Mouse (Mus musculus): Measurements from ENCODE around the gene Notch3.

Notch3 gene

DNA sequence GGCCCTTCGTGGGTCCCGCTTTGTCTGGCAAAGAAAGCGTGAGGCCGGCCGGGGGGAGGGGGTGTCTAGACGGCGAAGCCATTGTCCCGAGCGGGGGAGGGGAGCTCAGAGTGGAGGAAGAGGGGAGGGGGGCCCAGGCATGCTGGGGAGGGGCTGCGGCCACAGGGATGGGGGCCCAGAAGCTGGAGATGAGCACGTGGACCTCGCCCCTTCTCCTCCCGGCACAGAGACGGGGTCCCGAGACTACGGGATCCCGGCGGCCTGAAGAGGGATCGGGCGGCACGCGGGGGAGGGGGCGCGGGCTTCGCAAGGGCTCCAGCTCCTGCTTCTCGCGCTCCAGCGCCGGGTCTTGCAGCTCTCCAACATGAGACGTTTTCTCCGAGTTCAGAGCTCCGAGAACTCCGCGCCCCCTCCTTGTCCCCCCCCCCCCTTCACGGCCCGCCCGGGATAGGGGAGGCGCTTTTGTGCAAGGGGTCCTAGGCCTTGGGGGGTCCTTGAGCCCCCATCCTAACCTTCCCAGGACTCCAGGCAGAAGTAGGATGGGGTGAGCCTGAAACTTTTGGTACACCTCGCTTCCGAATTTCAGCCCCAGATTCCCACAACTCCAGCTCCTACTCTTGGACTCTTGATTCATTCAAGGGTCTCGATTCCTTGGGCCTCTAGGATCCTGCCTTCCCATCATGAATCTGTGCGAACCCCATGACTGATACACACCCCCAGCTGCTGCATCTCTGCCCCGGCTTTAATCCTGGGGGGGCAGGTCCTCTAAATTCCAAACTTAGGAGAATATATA lies 653 bp downstream of the Notch3 start:
- DNase-seq (ENCODE audit: low read depth, low spot score), result no peak

- no peak for DNase-seq (ENCODE audit: low read depth, low spot score)
These were observed 1.3 kb downstream of the Notch3 start for GRCm38 (mm10) chr17:32165266-32165802.

DNA sequence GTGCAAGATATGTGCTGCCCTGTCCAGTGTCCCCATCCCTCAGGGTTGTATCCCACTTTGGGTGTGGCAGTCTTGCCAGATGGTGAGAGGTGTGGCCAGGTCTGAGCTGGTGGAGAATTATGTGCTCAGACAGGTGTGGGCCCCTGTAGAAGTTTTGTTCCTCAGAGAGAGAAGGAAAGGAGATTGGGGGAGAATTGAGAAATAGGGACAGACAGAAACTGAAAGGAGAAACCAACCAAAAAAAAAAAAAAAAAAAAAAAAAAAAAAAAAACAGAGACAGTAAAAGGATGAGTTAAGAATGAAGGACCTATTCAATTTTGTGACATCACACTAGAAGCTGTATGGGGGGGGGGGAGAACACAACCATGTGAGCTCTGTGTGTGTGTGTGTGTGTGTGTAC lies 1.9 kb downstream of the Notch3 start:
- no peak for DNase-seq (ENCODE audit: low read depth, low spot score)

- DNase-seq (ENCODE audit: low read depth, low spot score), result no peak
These were observed 2.6 kb downstream of the Notch3 start for GRCm38 (mm10) chr17:32163910-32164650.

DNA sequence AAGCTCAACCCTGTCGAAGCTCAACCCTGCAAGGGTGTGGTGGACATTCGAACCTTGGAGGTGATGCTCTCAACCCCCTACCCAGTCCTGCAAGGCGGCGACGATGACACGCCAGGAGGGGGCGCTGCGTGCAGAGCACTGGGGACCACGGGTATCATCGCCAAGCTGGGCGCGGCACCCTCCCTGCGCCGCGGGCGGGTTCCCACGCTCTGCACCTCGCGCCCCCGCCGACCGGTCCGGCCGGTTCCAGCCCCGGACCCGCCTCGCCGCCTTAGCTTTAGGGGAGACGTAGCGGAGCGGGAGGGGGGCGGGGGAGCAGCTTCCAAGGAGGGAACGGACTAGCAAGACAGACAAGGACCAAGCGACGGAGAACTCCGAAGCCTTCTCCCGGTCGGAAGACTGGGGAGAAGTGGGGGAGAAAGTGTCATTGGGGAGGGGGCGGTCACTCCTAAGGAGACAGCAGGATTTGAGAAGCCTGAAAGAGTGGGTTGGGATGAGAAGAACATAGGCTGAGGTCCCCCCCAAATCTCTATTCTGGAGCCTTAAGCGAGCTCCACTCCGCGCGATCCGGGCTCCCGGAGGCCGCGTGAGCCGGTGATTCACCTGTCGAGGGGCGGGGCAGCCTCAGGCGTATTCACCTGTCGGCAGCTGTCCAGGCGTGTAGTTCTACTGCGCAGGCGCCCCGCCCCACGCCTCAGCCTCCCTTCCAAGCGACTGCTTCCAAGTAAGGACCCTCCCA lies 4.4 kb downstream of the Notch3 start:
- DNase-seq (ENCODE audit: low read depth, low spot score), result no peak

DNA sequence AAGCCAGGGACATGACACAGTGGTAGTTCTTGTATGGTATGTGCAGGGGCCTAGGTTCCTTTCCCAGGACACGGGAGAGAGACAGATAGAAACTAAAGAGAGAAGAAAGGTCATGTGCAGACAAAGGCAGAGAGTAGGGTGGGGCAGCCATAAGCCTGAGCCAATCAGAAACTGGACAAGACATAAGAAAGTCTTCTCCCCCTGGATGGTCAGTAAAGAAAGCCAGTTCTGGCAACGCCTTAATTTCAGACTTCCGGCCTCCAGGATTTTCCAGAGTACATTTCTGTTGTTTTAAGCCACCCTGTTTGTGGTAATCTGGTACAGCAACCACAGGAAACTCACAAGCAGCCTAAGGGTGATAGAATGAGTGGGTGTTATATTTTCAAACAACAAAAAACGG lies 5.8 kb downstream of the Notch3 start:
- no peak for DNase-seq (ENCODE audit: low read depth, low spot score)

DNA sequence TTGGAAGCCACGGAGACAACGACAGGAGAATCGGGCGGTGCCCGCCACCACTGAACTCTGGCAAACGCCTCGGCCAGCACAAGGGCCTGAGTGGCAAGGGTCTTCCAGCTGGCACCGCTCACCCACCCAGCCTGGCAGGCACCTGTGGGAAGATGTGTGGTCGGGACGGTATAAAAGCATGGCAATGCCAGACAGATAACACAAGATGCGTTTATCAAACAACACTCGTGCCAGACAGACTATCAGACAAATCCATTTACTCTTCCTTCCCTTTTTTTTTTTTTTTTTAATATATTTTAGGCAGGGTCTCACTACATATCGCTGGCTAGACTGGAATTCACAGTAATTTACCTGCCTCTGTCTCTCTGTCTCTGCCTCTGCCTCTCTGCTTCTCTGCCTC lies 7.8 kb downstream of the Notch3 start:
- no peak for DNase-seq (ENCODE audit: low read depth, low spot score)

GRCm38 (mm10) chr17:32146718-32147117 lies 19.9 kb downstream of the Notch3 start:
- DNase-seq (ENCODE audit: low read depth, low spot score), result no peak

DNA sequence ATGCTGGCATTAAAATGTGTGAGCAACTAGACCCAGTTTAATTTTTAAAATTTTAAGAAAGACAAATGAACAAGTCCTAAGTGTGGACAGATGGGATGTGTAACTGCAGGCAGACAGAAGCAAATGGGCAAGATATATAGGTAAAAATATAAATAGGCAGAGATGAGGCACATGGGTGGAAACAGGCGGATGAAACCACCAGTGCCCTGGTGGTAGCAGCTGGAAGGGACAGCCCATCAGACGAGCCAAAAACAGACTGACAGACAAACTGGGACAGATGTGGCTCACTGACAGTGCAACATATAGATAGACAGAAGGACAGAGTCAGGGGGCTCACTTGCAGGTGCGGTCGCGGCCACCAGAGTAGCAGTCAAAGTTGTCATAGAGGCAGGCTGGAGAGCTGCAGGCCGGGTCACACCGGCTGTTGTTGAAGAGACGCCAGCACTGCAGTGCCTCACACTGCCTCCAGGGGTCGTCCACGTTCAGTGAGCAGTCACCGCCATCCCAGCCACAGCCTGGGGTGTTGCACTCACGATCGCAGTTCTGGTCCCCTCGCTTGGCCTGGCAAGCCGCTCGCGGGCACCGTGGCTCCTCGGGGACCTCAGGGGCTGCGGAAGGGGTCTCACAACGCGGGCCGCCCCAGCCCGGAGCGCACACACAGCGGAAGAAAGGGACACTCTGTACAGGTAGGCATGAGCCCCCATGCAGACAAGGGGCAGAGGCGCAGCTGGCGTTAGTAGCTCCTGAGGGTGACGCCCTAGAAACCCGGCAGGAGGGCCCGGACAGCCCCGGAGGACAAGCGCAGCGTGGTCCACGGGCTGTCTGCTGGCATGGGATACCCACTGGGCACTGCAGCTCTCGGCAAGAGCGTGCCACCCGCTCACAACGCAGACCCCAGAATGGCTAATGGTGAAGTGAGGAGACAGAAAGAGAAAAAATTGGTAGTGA lies 23.5 kb downstream of the Notch3 start:
- DNase-seq (ENCODE audit: low read depth, low spot score), result no peak

DNA sequence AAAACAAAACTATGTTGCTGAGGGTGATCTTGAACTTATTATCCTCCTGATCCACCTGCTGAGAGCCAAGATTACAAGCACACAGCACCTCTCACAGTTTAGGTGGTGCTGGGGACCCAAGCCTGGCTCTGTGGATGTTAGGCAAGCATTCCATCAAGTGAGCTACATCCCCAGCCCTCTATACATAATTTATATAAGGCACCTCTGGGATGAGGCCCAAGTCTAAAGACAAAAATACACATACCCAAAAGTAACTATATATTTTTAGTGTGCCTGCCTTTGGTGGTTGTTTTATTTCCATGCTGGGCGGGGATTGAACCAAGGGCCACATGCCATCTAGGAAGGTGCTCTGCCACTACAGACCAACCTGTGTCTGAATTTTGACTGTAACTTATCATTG lies 24.4 kb downstream of the Notch3 start:
- no peak for DNase-seq (ENCODE audit: low read depth, low spot score)

GRCm38 (mm10) chr17:32133375-32133774 lies 33.3 kb downstream of the Notch3 start:
- DNase-seq (ENCODE audit: low read depth, low spot score), result no peak

GRCm38 (mm10) chr17:32132087-32132486 lies 34.6 kb downstream of the Notch3 start:
- DNase-seq (ENCODE audit: low read depth, low spot score), result no peak

DNA sequence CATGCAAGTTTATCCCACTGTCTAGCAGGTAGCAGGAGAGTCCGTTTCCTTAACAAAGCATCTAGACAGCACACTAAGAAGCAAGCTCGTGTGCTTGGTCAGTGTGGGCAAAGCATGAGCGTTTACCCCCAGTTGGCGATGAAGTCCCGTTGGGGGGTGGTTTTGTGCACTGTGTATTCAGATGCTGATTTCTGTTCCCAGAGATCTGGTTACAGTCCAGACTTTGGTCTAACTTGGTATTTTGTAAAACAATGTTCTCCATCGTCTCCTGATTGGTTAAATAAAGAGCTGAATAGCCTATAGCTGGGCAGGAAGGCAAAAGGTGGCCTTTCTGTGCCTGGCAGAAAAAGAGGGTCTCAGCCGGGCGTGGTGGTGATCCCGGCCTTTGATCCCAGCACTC lies 36.1 kb downstream of the Notch3 start:
- DNase-seq (ENCODE audit: low read depth, low spot score), result no peak

GRCm38 (mm10) chr17:32127195-32127594 lies 39.5 kb downstream of the Notch3 start:
- DNase-seq (ENCODE audit: low read depth, low spot score), result no peak

- no peak for DNase-seq (ENCODE audit: low read depth, low spot score)
These were observed 41.2 kb downstream of the Notch3 start for GRCm38 (mm10) chr17:32125407-32125806.

GRCm38 (mm10) chr17:32123545-32123944 lies 43.1 kb downstream of the Notch3 start:
- no peak for DNase-seq (ENCODE audit: low read depth, low spot score)

DNA sequence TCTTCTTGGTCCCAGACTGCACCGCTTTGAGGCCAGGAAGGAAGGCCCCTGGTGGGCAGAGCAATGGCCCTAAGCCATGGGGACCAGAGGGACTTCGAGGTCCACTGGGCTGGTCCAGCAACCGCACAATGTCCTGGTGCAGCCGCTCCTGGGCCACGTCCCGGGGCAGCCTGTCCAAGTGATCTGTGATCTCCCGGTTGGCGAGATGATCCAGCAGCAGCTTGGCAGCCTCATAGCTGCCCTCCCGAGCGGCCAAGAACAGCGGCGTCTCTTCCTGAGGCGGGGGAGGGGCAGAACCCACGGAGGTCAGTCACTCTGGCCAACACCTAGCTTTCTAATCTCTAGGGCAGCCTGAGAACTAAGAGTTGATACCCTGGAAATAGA lies 44.1 kb downstream of the Notch3 start:
- DNase-seq (ENCODE audit: low read depth, low spot score), result no peak

DNA sequence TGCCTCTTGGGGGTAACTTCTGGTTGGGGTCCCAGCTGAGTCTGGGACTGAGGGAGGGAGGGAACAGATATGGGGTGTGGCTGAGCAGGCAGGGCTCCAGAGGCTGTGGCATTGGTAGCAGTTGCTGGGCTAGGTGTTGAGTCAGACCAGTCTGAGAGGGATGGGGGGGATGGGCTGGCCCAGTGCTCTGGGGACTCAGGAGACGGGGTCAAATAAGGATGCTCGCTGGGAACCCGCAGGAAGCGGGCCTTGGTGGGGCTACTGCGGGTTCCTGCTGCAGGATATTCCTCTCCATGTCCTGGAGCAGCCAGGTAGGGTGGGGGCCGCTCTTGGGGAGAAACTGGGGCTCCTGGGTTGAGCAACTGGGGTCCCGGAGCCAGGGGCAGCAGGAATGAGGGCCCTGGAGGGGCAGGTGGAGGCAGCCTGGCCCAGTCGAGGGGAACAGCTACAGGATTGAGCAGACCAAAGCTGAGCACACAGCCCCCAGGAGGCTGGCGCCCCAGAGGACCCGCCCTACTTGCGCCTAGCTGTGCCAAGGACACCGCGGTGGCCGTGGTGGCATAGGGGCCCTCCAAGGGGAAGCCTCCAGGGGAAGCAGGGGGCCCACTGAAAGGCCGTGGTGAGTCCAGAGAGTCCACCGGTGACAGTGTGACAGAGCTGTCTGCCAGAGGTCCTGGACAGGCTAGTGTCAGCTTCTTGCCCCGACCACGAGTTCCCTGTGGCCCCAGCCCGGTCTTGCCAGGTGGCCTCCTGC lies 44.6 kb downstream of the Notch3 start:
- no peak for DNase-seq (ENCODE audit: low read depth, low spot score)

DNA sequence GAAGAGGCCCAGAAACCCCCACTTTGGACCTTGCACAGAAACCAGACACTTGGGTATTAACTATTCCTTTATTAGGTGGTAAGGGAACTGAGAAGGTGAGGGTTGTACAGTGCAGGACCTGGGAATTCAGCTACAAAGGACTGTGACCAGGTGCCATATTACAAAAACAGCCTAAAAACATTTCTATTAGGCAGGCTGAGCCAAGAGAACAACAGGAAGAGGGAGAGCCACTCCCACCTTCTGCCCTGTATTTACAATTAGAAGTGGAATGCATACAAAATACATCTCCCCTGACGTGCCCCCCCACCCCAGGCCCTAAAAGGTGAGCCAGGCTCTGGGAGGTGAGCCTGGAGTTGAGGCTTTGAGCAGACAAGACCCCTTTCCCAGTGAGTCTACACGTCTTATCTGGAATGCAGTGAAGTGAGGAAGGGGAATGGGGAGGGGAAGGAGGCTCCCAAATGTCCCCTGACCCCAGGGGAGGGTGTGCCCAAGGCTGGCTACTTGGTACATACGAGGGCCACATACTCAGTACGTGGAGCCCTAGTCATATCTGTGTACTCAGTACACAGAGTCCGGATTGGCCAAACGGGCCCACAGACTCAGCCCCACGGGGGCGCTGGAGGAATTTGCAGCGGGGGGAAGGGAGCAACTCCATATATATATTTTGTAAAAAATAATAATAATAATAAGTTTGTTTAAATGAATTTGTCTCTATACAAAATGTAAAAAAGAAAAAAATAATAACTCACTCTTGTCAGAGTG lies 45.7 kb downstream of the Notch3 start:
- no peak for DNase-seq (ENCODE audit: low read depth, low spot score)

DNA sequence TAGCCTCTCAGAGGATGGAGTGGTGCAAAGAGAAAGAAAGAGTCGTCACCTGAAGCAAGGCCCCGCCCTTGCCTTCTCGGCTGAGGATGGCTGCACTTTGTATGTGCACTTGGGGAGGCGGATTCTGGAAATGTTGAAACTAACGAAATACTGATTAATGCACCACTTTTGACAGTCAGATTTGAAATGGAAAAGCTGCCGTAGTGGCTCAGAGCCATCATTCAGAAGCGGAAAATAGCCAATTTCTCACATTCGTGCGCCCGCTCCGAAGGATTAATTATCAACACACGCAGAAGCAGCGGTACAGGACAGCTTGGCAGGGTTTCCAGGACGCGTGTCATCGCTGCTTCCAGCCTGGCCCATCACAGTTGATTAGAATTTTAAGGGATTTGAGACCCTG lies 47.5 kb downstream of the Notch3 start:
- DNase-seq (ENCODE audit: low read depth, low spot score), result no peak

All from brain, embryonic 18.5 days (tissue).